Mouse (Mus musculus): ENCODE results near the gene Wfs1.

The Wfs1 gene

DNA sequence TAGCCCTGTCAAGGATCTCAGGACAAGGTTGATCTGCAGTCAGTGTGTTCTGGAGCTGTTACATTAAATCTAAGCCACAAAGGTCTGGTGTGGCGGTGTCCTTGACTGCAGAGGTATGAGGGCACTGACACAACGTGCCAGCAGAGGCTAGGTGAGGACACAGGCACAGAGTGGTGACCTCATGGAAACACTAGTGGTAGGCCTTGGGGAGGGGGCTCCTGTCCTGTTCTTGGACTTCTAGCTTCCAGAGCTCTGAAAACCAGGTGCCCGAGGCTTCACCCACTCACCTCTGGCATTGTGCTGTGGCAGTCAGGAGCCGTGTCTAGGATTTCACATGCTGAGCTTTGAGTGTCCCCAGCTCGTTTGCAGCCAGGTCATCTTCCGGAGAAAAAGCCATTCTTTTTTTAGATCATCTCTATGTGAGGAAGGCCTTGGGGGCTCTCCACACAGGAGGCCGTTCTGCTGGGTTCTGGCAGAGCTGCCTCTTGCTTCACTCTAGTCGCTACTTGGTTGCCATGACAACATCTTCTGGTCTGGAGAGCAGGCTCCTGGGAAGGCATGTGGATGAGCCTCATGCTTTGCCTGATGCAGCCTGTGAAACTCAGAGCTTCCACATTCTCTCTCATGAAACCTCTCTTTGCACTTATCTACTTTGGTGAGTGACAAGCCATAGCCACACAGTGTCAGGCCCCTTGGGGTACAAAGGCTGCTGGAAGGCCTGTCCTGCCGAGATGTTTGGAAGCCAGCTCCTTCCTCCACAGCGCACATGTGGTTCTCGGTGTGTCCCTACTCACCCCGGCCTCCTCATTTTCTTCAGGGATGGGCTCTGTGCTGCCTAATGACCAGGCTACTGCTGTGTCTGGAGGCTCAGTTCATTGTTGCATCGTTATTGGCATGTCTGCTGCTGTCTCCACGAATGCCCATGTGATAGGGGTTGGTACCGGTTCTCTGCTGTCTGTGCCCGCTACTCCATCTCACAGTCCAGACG lies 53.2 kb downstream of the Wfs1 start:
- DNase-seq (ENCODE audit: low spot score in 2 of 2), result peak; percentile 50 to 65

DNA sequence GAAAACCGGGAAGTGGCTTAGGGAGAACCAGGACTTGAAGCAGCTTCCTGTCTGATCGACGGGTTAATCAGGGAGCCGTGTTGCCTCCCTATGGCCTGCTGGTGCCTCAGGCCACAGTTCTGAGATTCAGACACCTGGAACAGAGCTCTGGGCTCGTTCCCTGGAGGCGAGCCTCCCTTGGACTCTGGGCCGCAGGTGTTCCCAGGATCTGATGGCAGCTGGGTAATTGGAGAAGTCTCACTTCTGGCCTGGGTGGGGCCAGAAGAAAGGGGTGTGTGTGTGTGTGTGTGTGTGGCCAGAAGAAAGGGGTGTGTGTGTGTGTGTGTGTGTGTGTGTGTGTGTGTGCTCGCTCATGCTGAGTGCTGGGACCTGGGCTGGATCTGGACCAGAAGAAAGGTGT lies 55.6 kb downstream of the Wfs1 start:
- no peak for DNase-seq (ENCODE audit: low spot score in 2 of 2)

DNA sequence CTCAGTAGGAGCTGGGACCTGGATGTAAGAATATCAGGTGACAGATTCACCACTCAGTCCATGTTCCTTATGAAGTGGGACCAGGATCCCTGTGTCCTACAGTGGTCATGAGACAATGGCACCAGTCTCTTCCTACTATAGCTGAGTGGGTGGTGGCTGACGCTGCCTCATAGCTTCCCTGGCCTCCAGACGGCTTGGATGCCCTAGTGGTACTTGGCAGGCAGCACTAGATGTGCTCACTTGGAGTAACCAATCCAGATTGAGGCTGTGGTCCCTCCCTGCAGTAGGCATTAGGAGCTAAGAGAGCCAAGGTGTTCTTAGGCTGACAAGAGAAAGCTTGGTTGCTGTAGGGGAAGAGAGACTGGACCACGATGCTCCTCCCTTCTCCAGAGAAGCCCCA lies 59.6 kb downstream of the Wfs1 start:
- no peak for DNase-seq (ENCODE audit: low spot score in 2 of 2)

DNA sequence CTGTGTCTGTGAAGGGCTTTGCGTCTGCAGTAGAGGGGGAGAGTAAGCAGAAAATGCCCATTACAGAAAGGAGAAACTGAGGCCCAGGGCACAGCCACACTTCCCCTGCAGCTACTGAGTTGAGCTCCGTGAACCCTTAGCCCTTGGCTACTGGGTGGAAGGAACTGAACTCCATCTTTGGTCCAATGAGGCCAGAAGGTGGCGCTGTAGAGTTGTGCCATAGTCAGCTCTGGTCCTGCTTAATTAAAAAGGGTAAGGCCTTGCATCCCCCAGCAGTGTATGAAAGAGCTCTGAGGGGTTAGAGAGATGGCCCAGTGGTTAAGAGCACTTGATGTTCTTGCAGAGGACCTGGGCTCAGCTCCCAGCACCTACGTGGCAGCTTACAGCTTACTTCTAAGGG lies 60.3 kb downstream of the Wfs1 start:
- DNase-seq (ENCODE audit: low spot score in 2 of 2), result no peak

DNA sequence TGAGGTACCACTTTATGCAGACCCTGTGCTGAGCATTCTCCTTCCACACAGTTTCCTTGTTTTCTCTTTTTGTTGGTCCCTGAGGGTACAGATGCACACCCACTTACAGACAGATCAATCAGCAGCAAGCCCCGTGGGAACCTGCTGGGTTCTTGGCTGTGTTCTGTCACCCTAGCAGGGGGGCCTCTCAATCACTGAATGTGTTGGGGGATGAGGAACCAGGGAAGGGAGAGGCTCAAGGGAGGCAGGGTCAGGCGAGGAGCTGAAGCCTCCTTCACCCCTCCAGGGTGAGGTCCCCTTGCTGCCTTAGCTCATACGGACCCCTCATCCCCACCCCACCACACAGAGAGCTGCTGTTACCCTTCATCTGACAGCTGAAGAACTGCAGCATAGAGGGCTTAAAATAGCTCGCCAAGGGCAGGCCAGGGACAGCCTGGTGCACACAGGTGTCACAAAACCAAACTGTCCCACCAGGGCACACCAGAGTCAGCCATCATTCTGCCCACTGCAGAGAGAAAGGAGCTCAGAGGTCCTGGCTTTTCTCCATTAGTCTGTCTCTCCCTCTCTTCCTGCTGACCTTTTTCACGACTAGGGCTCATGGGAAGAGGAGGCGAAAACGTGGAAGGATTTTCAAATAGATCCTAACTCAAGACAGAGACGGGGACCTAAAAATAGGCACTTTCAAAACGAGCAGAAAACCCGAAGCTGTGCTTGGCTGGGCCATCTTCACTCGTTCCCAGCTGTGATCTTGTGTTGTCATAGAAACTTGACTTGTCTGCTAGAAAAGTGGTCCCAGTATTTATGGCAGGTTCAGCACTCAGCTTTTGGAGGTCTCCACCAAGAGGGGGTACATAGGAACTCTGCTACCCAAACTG lies 64.9 kb downstream of the Wfs1 start:
- peak; percentile 33 to 58 for DNase-seq (ENCODE audit: low spot score in 2 of 2)

DNA sequence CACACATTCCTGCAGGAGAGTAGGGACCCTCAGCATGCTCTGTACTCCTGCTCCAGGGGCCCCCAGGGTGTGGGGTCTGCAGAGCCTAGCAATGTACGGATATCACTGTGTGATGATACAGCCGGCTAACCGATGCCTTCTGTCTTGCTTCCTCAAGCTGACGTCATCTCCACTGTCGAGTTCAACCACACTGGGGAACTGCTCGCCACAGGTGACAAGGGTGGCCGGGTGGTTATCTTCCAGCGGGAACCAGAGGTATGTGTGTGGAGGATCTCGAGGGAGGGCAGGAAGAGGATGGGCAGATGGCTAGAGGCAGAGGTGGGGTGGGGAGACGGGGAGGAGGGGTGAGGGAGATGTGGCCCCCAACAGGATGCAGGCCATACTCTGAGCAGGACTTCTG lies 66.2 kb downstream of the Wfs1 start:
- no peak for DNase-seq (ENCODE audit: low spot score in 2 of 2)

DNA sequence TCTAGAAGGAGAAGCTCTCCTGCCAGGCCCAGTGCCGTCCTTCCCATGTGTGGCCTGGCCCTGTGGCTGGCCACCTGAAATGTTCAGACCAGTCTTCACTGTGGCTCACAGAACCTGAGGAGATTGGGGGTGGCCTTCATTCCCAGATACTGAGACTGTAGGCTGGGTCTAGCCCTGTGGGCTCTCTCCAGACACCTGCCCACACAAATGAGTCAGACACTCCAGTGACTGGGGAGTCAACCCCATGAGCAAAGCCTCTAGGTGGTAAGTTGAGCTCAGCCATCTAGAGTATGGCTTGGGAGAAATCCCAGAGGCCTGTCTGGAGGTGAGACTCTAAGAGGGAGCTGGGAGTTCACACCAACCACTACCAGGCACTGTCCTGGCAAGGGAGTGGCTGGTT lies 67.1 kb downstream of the Wfs1 start:
- peak in 1 of 2 experiments; percentile 46 for DNase-seq (ENCODE audit: low spot score in 2 of 2)

DNA sequence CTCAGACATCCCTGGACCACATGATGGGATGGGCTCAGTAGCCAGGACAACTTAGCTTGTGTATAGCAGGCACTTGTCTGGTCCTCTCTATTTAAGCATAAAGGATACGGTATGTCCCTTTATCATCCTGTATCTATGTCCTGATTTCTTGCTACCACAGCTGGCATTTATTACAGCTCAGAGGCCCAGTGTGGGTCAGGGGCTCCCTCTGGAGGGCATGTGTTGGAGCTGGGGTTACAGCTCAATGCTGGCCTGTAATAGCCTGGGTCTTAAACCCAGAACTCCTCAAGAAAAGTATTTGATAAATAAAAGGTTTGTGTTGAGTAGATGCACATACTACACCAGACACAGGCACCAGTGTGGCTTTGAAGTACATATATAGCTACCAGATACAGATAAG lies 68.9 kb downstream of the Wfs1 start:
- no peak for DNase-seq (ENCODE audit: low spot score in 2 of 2)

DNA sequence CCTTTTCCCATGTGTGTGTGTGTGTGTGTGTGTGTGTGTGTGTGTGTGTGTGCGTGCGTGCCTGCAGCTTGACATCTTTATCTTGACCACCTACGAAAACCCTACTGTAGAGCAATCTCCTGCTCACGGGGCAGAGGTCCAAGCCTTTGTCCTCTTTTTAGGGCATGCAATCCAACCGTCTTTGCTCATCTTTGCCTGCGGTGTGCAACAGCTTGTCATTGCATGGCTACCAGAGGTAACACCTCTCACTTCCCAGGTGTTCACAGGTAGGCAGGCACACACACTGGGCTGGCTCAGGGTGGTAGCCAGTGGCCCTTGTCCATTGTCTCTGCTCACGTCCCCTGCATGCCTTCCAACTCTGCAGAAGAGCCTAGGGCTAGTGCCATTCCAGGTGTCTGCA lies 71.0 kb downstream of the Wfs1 start:
- no peak for DNase-seq (ENCODE audit: low spot score in 2 of 2)

DNA sequence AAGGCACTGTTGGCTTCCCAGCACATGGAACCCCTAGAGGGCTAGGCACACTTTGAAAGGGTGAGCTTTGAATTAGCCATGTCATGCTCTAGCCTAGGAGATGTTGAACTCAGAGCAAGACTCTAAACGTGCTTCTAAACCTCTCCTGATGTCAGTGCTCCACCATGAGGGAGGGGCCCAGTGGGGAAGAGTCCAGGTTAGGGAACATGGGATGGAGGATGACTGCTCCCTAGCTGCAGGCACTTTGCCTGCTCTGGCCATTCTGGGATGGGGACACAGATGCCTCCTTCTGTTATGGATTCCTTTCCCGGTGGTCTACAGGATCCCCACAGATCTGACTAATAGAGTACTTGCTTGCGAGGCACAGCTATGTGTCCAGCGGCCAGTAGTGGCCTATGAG lies 71.8 kb downstream of the Wfs1 start:
- DNase-seq (ENCODE audit: low spot score in 2 of 2), result no peak

DNA sequence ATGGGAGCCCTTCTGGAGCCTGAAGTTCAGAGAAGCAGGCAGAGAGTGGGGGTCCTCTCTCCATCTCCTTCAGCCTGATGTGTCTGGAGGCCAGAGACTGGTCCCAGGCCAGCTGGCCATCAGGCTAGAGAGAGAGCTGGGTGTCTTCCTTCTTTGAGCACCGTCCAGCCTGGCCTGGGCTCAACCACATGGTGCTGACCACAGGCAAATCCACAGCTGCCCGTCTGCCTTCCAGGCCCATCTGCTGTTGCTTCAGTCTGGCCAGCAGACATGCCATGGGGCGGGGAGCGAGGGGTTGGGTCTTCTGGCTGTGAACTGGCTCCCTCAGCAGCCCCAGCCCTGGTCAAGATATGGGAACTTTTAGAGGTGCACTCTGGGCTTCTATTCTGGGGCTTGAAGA lies 72.4 kb downstream of the Wfs1 start:
- no peak for DNase-seq (ENCODE audit: low spot score in 2 of 2)
